Mouse (Mus musculus): Measurements from ENCODE around the gene Klhl35. TPM values are rescaled to one million over a fixed set of nuclear protein-coding genes. Genes with fewer than 3 reads are reported as not detected.

Klhl35 gene
- total RNA-seq (2021) (under 1 TPM in 1 of 2 experiments, not detected in 1; 0.13 TPM), polyA plus RNA-seq (2012; rRNA removed) (0.12 and 0.43 TPM in 2 replicates)
- long read RNA-seq: 0 reads

- TF ChIP-seq EP300 (IDR thresholded peaks at IDR 0.05; ENCODE audit: insufficient read depth, low read depth, low read length) (no peak), CTCF (IDR thresholded peaks at IDR 0.05) (no peak), POLR2A (IDR thresholded peaks at IDR 0.05; ENCODE audit: insufficient read depth, low read depth, low read length) (no peak)
- Histone ChIP-seq H3K4me1 (ENCODE audit: control insufficient read depth, insufficient read depth, low read length) (peaks cover 2% of the 10 kb centered on the region), H3K27me3 (ENCODE audit: control insufficient read depth, insufficient read depth, low read length) (no peaks in the 10 kb centered on the region), H3K27ac (no peak within 1 kb of the TSS), H3K4me3 (no peak within 1 kb of the TSS), H3K9ac (ENCODE audit: low read depth, low read length) (no peak within 1 kb of the TSS), H3K79me2 (replicated peaks; ENCODE audit: control insufficient read depth, insufficient read depth, low read length) (no peaks in the 10 kb centered on the region), H3K36me3 (ENCODE audit: control insufficient read depth, insufficient read depth, low read length) (no peaks in the 10 kb centered on the region)
- DNase-seq: no peak
- WGBS: 34% methylated on average over 8 of the region's 8 CpGs
- intact Hi-C loops (cut with DNase I): no loop called here
Measured at GRCm38 (mm10) chr7:99465811-99466210, at the start of gene Klhl35. Klhl35 (plus strand) TSS chr7:99466004.

DNA sequence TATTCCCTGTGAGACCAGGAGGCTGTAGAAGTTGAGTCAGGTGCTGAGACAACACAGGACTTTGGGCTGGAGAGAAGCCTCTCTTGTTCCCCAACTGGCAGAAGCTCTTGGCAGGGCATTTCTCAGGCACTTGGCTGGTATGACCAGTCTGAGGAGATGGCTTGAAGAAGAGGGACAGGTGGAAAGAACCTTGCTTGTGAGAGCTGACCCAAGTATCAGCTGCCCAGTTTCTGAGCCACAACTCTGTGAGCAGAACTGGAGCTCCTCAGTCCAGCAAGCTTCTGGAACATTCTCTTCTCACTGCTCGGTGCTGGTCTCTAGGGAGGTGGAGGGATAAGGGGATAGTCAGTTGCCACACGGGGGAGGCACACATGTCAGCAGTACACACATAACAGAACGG, 46.5 kb upstream of the Klhl35 start:
- intact Hi-C loops (cut with DNase I): no loop called here
- DNase-seq: no peak
- Histone ChIP-seq H3K79me2 (replicated peaks; ENCODE audit: control insufficient read depth, insufficient read depth, low read length) (no peaks in the 10 kb centered on the region), H3K36me3 (ENCODE audit: control insufficient read depth, insufficient read depth, low read length) (no peaks in the 10 kb centered on the region), H3K9ac (ENCODE audit: low read depth, low read length) (no peak overlapping the region), H3K4me3 (no peak overlapping the region), H3K4me1 (ENCODE audit: control insufficient read depth, insufficient read depth, low read length) (peaks cover 7% of the 10 kb centered on the region), H3K27ac (no peak overlapping the region), H3K27me3 (ENCODE audit: control insufficient read depth, insufficient read depth, low read length) (no peaks in the 10 kb centered on the region)
- WGBS: 29% methylated on average over 3 of the region's 3 CpGs
- TF ChIP-seq EP300 (IDR thresholded peaks at IDR 0.05; ENCODE audit: insufficient read depth, low read depth, low read length): no peak
- TF ChIP-seq CTCF (IDR thresholded peaks at IDR 0.05): no peak
- TF ChIP-seq POLR2A (IDR thresholded peaks at IDR 0.05; ENCODE audit: insufficient read depth, low read depth, low read length): no peak

- no peak for TF ChIP-seq POLR2A (IDR thresholded peaks at IDR 0.05; ENCODE audit: insufficient read depth, low read depth, low read length)
- no peak for TF ChIP-seq CTCF (IDR thresholded peaks at IDR 0.05)
- no peak for TF ChIP-seq EP300 (IDR thresholded peaks at IDR 0.05; ENCODE audit: insufficient read depth, low read depth, low read length)
- H3K27me3 ChIP-seq (ENCODE audit: control insufficient read depth, insufficient read depth, low read length): no peaks in the 10 kb centered on the region
- no peaks in the 10 kb centered on the region for H3K36me3 ChIP-seq (ENCODE audit: control insufficient read depth, insufficient read depth, low read length)
- H3K79me2 ChIP-seq (replicated peaks; ENCODE audit: control insufficient read depth, insufficient read depth, low read length): no peaks in the 10 kb centered on the region
- 86% methylated on average over 6 of the region's 6 CpGs for WGBS
- intact Hi-C loops (cut with DNase I): no loop called here
- no peak for DNase-seq
- H3K9ac ChIP-seq (ENCODE audit: low read depth, low read length): no peak overlapping the region
- H3K27ac ChIP-seq: no peak overlapping the region
- no peak overlapping the region for H3K4me3 ChIP-seq
- peaks cover 2% of the 10 kb centered on the region for H3K4me1 ChIP-seq (ENCODE audit: control insufficient read depth, insufficient read depth, low read length)
Measured at GRCm38 (mm10) chr7:99421006-99421405, 44.8 kb upstream of the Klhl35 start.

DNA sequence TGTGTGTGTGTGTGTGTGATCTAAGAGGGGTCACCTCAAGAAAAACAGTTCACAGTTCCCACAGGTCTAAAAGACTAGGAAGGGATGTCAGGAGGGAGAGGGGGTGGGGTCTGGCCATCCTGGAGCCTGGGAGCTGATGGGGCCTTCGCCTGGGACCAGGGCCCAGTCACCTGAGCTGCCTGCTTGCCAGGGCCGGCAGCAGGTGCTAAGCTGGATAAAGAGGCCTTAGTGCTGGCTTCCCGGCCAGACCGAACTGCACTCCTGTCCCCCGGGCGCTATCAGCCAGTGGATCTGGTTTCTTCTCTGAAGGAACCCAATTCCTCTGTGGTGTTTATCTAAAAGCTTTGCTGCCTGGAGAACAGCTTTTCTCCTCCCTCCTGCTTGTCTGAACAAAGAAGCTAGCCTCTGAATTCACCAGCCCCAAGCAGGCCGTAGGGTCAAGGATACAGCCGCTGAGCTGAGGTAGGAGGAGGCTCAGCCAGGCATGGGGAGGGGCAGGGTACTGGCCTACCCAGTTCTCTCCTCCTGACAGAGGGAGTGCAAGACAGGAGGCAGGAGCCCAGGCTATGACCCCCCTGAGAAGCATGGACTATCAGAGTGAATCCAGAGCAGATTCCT, 41.2 kb upstream of the Klhl35 start:
- TF ChIP-seq POLR2A (IDR thresholded peaks at IDR 0.05; ENCODE audit: insufficient read depth, low read depth, low read length) (no peak), CTCF (IDR thresholded peaks at IDR 0.05) (no peak), EP300 (IDR thresholded peaks at IDR 0.05; ENCODE audit: insufficient read depth, low read depth, low read length) (no peak)
- 50% methylated on average over 8 of the region's 8 CpGs for WGBS
- no peak overlapping the region for H3K9ac ChIP-seq (ENCODE audit: low read depth, low read length)
- H3K4me1 ChIP-seq (ENCODE audit: control insufficient read depth, insufficient read depth, low read length): peaks cover 2% of the 10 kb centered on the region
- H3K4me3 ChIP-seq: no peak overlapping the region
- intact Hi-C loops (cut with DNase I): no loop called here
- H3K27ac ChIP-seq: no peak overlapping the region
- no peaks in the 10 kb centered on the region for H3K79me2 ChIP-seq (replicated peaks; ENCODE audit: control insufficient read depth, insufficient read depth, low read length)
- H3K27me3 ChIP-seq (ENCODE audit: control insufficient read depth, insufficient read depth, low read length): no peaks in the 10 kb centered on the region
- no peaks in the 10 kb centered on the region for H3K36me3 ChIP-seq (ENCODE audit: control insufficient read depth, insufficient read depth, low read length)
- peak in 1 of 2 experiments; percentile 25 for DNase-seq

GRCm38 (mm10) chr7:99425706-99426105, 40.1 kb upstream of the Klhl35 start:
- no peak overlapping the region for H3K9ac ChIP-seq (ENCODE audit: low read depth, low read length)
- H3K27me3 ChIP-seq (ENCODE audit: control insufficient read depth, insufficient read depth, low read length): no peaks in the 10 kb centered on the region
- H3K4me3 ChIP-seq: no peak overlapping the region
- WGBS: 87% methylated on average over 4 of the region's 4 CpGs
- peaks cover 2% of the 10 kb centered on the region for H3K4me1 ChIP-seq (ENCODE audit: control insufficient read depth, insufficient read depth, low read length)
- no peaks in the 10 kb centered on the region for H3K36me3 ChIP-seq (ENCODE audit: control insufficient read depth, insufficient read depth, low read length)
- H3K79me2 ChIP-seq (replicated peaks; ENCODE audit: control insufficient read depth, insufficient read depth, low read length): no peaks in the 10 kb centered on the region
- no peak for TF ChIP-seq POLR2A (IDR thresholded peaks at IDR 0.05; ENCODE audit: insufficient read depth, low read depth, low read length)
- TF ChIP-seq CTCF (IDR thresholded peaks at IDR 0.05): no peak
- no peak for TF ChIP-seq EP300 (IDR thresholded peaks at IDR 0.05; ENCODE audit: insufficient read depth, low read depth, low read length)
- no peak for DNase-seq
- H3K27ac ChIP-seq: no peak overlapping the region
- intact Hi-C loops (cut with DNase I): no loop called here

- 65% methylated on average over 10 of the region's 10 CpGs for WGBS
- Histone ChIP-seq H3K27me3 (ENCODE audit: control insufficient read depth, insufficient read depth, low read length) (no peaks in the 10 kb centered on the region), H3K36me3 (ENCODE audit: control insufficient read depth, insufficient read depth, low read length) (no peaks in the 10 kb centered on the region), H3K9ac (ENCODE audit: low read depth, low read length) (no peak overlapping the region), H3K27ac (no peak overlapping the region), H3K79me2 (replicated peaks; ENCODE audit: control insufficient read depth, insufficient read depth, low read length) (no peaks in the 10 kb centered on the region), H3K4me3 (no peak overlapping the region), H3K4me1 (ENCODE audit: control insufficient read depth, insufficient read depth, low read length) (no peaks in the 10 kb centered on the region)
- DNase-seq: no peak
- intact Hi-C loops (cut with DNase I): no loop called here
- TF ChIP-seq POLR2A (IDR thresholded peaks at IDR 0.05; ENCODE audit: insufficient read depth, low read depth, low read length): no peak
- no peak for TF ChIP-seq CTCF (IDR thresholded peaks at IDR 0.05)
- no peak for TF ChIP-seq EP300 (IDR thresholded peaks at IDR 0.05; ENCODE audit: insufficient read depth, low read depth, low read length)
Measured at GRCm38 (mm10) chr7:99427031-99427430, 38.8 kb upstream of the Klhl35 start.

Measured in heart, adult 2 months (tissue).